Comparison of ENCODE assay signal across 8 mouse cellular contexts in the genomic region with DNA sequence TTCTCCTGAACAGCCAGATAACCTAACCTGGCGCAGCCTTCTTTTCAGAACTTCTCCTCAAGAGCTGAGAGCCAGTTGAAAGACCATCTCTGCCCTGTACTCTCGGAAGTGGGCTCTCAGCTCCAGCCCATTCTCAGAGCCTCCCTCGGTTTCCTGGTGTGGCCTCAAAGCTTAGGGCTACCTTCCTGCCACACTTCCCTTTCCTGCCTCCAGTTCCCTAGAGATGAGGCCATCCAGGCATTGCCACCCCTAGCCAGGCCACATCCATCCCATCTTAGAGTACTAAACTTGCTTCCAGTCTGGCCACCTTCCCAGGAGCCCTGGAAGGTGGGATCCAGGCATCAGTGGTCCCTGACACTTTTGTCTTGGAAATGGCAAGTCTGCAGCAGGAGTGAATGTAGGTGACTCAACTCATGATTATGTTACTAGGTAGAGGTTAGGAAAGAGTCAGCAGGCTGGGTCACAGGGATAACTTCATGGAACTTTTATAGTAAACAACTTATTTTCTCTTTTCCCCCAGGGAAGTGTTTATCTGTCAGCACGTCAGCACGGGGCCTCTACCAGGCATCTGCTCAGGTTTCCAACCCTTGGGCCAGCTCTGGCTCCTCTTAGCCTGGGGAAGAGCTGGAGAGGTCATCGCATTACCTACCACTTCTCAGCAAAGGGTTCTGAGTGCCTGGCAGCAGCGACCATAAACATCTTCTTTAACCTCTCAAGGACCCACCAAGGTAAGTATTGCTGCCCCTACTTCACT. TPM values are rescaled to one million over a fixed set of nuclear protein-coding genes. Genes with fewer than 3 reads are reported as not detected.
A peak's percentile ranks its signal among the peaks of the same experiment; 100 is the strongest.
DNase-seq lines count a peak whose midpoint lies in the region; ATAC-seq and TF ChIP-seq lines count a peak whose summit lies in the region.

No protein-coding gene starts in this region.

- peak overlapping the region; percentile 87 for H3K27ac ChIP-seq in lung, embryonic 16.5 days (ENCODE audit: low read length)
- H3K27ac ChIP-seq in hindbrain, postnatal 0 days, result 0 out of 2 replicates have a peak overlapping the region, but pooled peaks have one; percentile 29
- no peak overlapping the region for H3K27ac ChIP-seq in midbrain, embryonic 11.5 days (ENCODE audit: low read depth, low read length)

- peak overlapping the region; percentile 83 for H3K9ac ChIP-seq in lung, embryonic 16.5 days (ENCODE audit: low read length)
- peak overlapping the region; percentile 45; the same call in 1 of the 2 replicates for H3K9ac ChIP-seq in hindbrain, postnatal 0 days (replicated peaks; ENCODE audit: low read length)
- H3K9ac ChIP-seq in midbrain, embryonic 11.5 days (ENCODE audit: low read length), result no peak overlapping the region

- peaks cover 6% of the 10 kb centered on the region for H3K4me1 ChIP-seq in lung, embryonic 16.5 days (replicated peaks; ENCODE audit: control insufficient read depth, insufficient read depth, low read length)
- H3K4me1 ChIP-seq in hindbrain, postnatal 0 days (ENCODE audit: insufficient read depth, low read length), result no peaks in the 10 kb centered on the region
- peaks cover 6% of the 10 kb centered on the region; the same call in 1 of the 2 replicates for H3K4me1 ChIP-seq in midbrain, embryonic 11.5 days (ENCODE audit: control insufficient read depth, insufficient read depth, low read length)

- H3K27me3 ChIP-seq in lung, embryonic 16.5 days (ENCODE audit: control insufficient read depth, insufficient read depth, low read depth, low read length), result no peaks in the 10 kb centered on the region
- peaks cover 4% of the 10 kb centered on the region for H3K27me3 ChIP-seq in hindbrain, postnatal 0 days (ENCODE audit: insufficient read depth, low read length)
- peaks cover 16% of the 10 kb centered on the region for H3K27me3 ChIP-seq in midbrain, embryonic 11.5 days (ENCODE audit: control insufficient read depth, insufficient read depth, low read length)

- no peak for TF ChIP-seq CTCF in hindbrain, postnatal 0 days (IDR thresholded peaks at IDR 0.05; ENCODE audit: low read depth)

- H3K36me3 ChIP-seq in lung, embryonic 16.5 days (ENCODE audit: control insufficient read depth, insufficient read depth, low read length), result no peaks in the 10 kb centered on the region
- H3K36me3 ChIP-seq in hindbrain, postnatal 0 days (ENCODE audit: insufficient read depth, low read length), result no peaks in the 10 kb centered on the region
- H3K36me3 ChIP-seq in midbrain, embryonic 11.5 days (ENCODE audit: control insufficient read depth, insufficient read depth, low read length), result no peaks in the 10 kb centered on the region

- H3K9me3 ChIP-seq in lung, embryonic 16.5 days (ENCODE audit: control insufficient read depth, low read length), result no peaks in the 10 kb centered on the region
- H3K9me3 ChIP-seq in hindbrain, postnatal 0 days (ENCODE audit: low read length), result no peaks in the 10 kb centered on the region
- H3K9me3 ChIP-seq in midbrain, embryonic 11.5 days (ENCODE audit: control insufficient read depth, low read length), result no peaks in the 10 kb centered on the region

- no peak for DNase-seq in lung, postnatal 14 days
- DNase-seq in hindbrain, postnatal 0 days (ENCODE audit: low spot score), result no peak
- no peak for DNase-seq in midbrain, embryonic 11.5 days (ENCODE audit: low spot score, missing footprints)
- DNase-seq in left cerebral cortex, adult 8-10 months (ENCODE audit: low spot score in 2 of 2), result no peak
- no peak for DNase-seq in layer of hippocampus, adult 8-10 months (ENCODE audit: low spot score in 2 of 2)
- no peak for DNase-seq in urinary bladder, postnatal 4 days (ENCODE audit: low spot score in 2 of 2)

- H3K4me3 ChIP-seq in lung, embryonic 16.5 days (ENCODE audit: low read length), result peak overlapping the region; percentile 70
- H3K4me3 ChIP-seq in hindbrain, postnatal 0 days (ENCODE audit: low read length), result peak overlapping the region; percentile 40
- peak overlapping the region; percentile 38 for H3K4me3 ChIP-seq in midbrain, embryonic 11.5 days (ENCODE audit: low read depth, low read length)

- peak overlapping the region; percentile 70 for H3K4me2 ChIP-seq in lung, embryonic 16.5 days (ENCODE audit: low read depth, low read length)
- H3K4me2 ChIP-seq in hindbrain, postnatal 0 days (ENCODE audit: low read depth, low read length), result peak overlapping the region; percentile 58
- peak overlapping the region; percentile 44 for H3K4me2 ChIP-seq in midbrain, embryonic 11.5 days

- WGBS in lung, embryonic 16.5 days, result 36% methylated on average over 7 of the region's 7 CpGs
- 53% methylated on average over 7 of the region's 7 CpGs for WGBS in hindbrain, postnatal 0 days
- WGBS in midbrain, embryonic 11.5 days, result 40% methylated on average over 7 of the region's 7 CpGs

- ATAC-seq in lung, embryonic 16.5 days (ENCODE audit: low read depth), result peak; percentile 8
- ATAC-seq in erythroblast, adult 5-6 weeks (replicated peaks; ENCODE audit: low FRiP score, poor library complexity, severe bottlenecking), result peak; percentile 33
- no peak for ATAC-seq in hindbrain, postnatal 0 days
- no peak for ATAC-seq in midbrain, embryonic 11.5 days (ENCODE audit: low FRiP score)

RNA-seq across cellular contexts. Expression of a gene that starts 0.7 kb away (rescaled TPM):
- 43.0 and 46.3 TPM in 2 replicates for polyA plus RNA-seq in lung, embryonic 16.5 days (2015; fragmentation: Nextera tagmentation; extraction: Ambion mirVana)
- total RNA-seq in erythroblast, adult 5-6 weeks (2015; ENCODE audit: low replicate concordance), result 55.7 and 57.1 TPM in 2 replicates
- 9.5 and 21.2 TPM in 2 replicates for total RNA-seq in erythroblast, adult 5-6 weeks (2017; ENCODE audit: low replicate concordance)
- 4.6 and 20.0 TPM in 2 replicates for total RNA-seq in hindbrain, postnatal 0 days (2014; rRNA removed)
- 11.9 and 12.9 TPM in 2 replicates for polyA plus RNA-seq in hindbrain, postnatal 0 days (2015; fragmentation: Nextera tagmentation; extraction: Ambion mirVana)
- 13.4 and 15.4 TPM in 2 replicates for polyA plus RNA-seq in midbrain, embryonic 11.5 days (2014; fragmentation: Nextera tagmentation; extraction: Ambion mirVana)
- total RNA-seq in left cerebral cortex, adult 8-10 months (2022), result 1 to 10 TPM; 4.4 to 8.6 (median 6.9) TPM
- 1 to 10 TPM; 3.8 to 8.8 (median 7.4) TPM for total RNA-seq in layer of hippocampus, adult 8-10 months (2022)

RNA-seq across cellular contexts. Expression of a gene that starts 10.9 kb away (rescaled TPM):
- polyA plus RNA-seq in lung, embryonic 16.5 days (2015; fragmentation: Nextera tagmentation; extraction: Ambion mirVana), result 217 and 246 TPM in 2 replicates
- 68.5 and 70.1 TPM in 2 replicates for total RNA-seq in erythroblast, adult 5-6 weeks (2015; ENCODE audit: low replicate concordance)
- total RNA-seq in erythroblast, adult 5-6 weeks (2017; ENCODE audit: low replicate concordance), result 91.4 and 102 TPM in 2 replicates
- 7.2 and 17.4 TPM in 2 replicates for total RNA-seq in hindbrain, postnatal 0 days (2014; rRNA removed)
- 34.3 and 39.6 TPM in 2 replicates for polyA plus RNA-seq in hindbrain, postnatal 0 days (2015; fragmentation: Nextera tagmentation; extraction: Ambion mirVana)
- 27.6 and 32.0 TPM in 2 replicates for polyA plus RNA-seq in midbrain, embryonic 11.5 days (2014; fragmentation: Nextera tagmentation; extraction: Ambion mirVana)
- 10 to 100 TPM; 16.5 to 23.2 (median 18.5) TPM for total RNA-seq in left cerebral cortex, adult 8-10 months (2022)
- total RNA-seq in layer of hippocampus, adult 8-10 months (2022), result 10 to 100 TPM; 12.5 to 33.9 (median 22.4) TPM

RNA-seq across cellular contexts. Expression of a gene that starts 12.8 kb away (rescaled TPM):
- polyA plus RNA-seq in lung, embryonic 16.5 days (2015; fragmentation: Nextera tagmentation; extraction: Ambion mirVana), result 149 and 152 TPM in 2 replicates
- total RNA-seq in erythroblast, adult 5-6 weeks (2015; ENCODE audit: low replicate concordance), result 37.1 and 51.6 TPM in 2 replicates
- total RNA-seq in erythroblast, adult 5-6 weeks (2017; ENCODE audit: low replicate concordance), result 44.0 and 47.3 TPM in 2 replicates
- total RNA-seq in hindbrain, postnatal 0 days (2014; rRNA removed), result 70.6 and 72.7 TPM in 2 replicates
- polyA plus RNA-seq in hindbrain, postnatal 0 days (2015; fragmentation: Nextera tagmentation; extraction: Ambion mirVana), result 128 and 134 TPM in 2 replicates
- 102 TPM in 2 replicates for polyA plus RNA-seq in midbrain, embryonic 11.5 days (2014; fragmentation: Nextera tagmentation; extraction: Ambion mirVana)
- 10 to 100 TPM; 76.4 to 85.1 (median 81.5) TPM for total RNA-seq in left cerebral cortex, adult 8-10 months (2022)
- 10 to 100 TPM; 72.3 to 86.0 (median 78.8) TPM for total RNA-seq in layer of hippocampus, adult 8-10 months (2022)

RNA-seq across cellular contexts. Expression of a gene that starts 24.3 kb away (rescaled TPM):
- 15.8 and 16.8 TPM in 2 replicates for polyA plus RNA-seq in lung, embryonic 16.5 days (2015; fragmentation: Nextera tagmentation; extraction: Ambion mirVana)
- 1.5 TPM in 1 of 2 replicates, not detected in the other for total RNA-seq in erythroblast, adult 5-6 weeks (2015; ENCODE audit: low replicate concordance)
- total RNA-seq in erythroblast, adult 5-6 weeks (2017; ENCODE audit: low replicate concordance), result 1.4 TPM in 1 of 2 replicates, not detected in the other
- 23.6 and 35.3 TPM in 2 replicates for total RNA-seq in hindbrain, postnatal 0 days (2014; rRNA removed)
- 12.2 and 15.3 TPM in 2 replicates for polyA plus RNA-seq in hindbrain, postnatal 0 days (2015; fragmentation: Nextera tagmentation; extraction: Ambion mirVana)
- 6.2 and 6.5 TPM in 2 replicates for polyA plus RNA-seq in midbrain, embryonic 11.5 days (2014; fragmentation: Nextera tagmentation; extraction: Ambion mirVana)
- 10 to 100 TPM in 2 of 4 experiments, 1 to 10 TPM in 2; 8.9 to 12.8 (median 10.7) TPM for total RNA-seq in left cerebral cortex, adult 8-10 months (2022)
- total RNA-seq in layer of hippocampus, adult 8-10 months (2022), result 10 to 100 TPM; 10.9 to 13.4 (median 11.4) TPM

RNA-seq across cellular contexts. Expression of a gene that starts 32.4 kb away (rescaled TPM):
- 31.6 and 33.2 TPM in 2 replicates for polyA plus RNA-seq in lung, embryonic 16.5 days (2015; fragmentation: Nextera tagmentation; extraction: Ambion mirVana)
- total RNA-seq in erythroblast, adult 5-6 weeks (2015; ENCODE audit: low replicate concordance), result 9.2 and 11.5 TPM in 2 replicates
- total RNA-seq in erythroblast, adult 5-6 weeks (2017; ENCODE audit: low replicate concordance), result 8.8 and 15.0 TPM in 2 replicates
- 8.7 and 12.3 TPM in 2 replicates for total RNA-seq in hindbrain, postnatal 0 days (2014; rRNA removed)
- 15.2 and 15.9 TPM in 2 replicates for polyA plus RNA-seq in hindbrain, postnatal 0 days (2015; fragmentation: Nextera tagmentation; extraction: Ambion mirVana)
- polyA plus RNA-seq in midbrain, embryonic 11.5 days (2014; fragmentation: Nextera tagmentation; extraction: Ambion mirVana), result 15.6 and 16.1 TPM in 2 replicates
- 10 to 100 TPM; 14.7 to 19.1 (median 17.6) TPM for total RNA-seq in left cerebral cortex, adult 8-10 months (2022)
- 10 to 100 TPM; 15.6 to 19.6 (median 18.1) TPM for total RNA-seq in layer of hippocampus, adult 8-10 months (2022)

Comparison
In these comparisons a context has a peak if more than half of its experiments do, and no peak if none do; other contexts are left out.
1. ATAC-seq: peak in lung, embryonic 16.5 days (single experiment) and erythroblast, adult 5-6 weeks (single experiment); none in hindbrain, postnatal 0 days (single experiment) and midbrain, embryonic 11.5 days (single experiment).
2. Peak in every context shown above with its lines, with median percentiles within 50 percentile points of each other: H3K4me2 ChIP-seq and H3K4me3 ChIP-seq.